Mouse (Mus musculus) embryo, embryonic 10 days (tissue): ENCODE measurements around the gene Vps4a.
"Not testable (repeated sequence)": the region's sequence is repeated elsewhere in the genome, so short reads cannot be mapped to it uniquely, and the experiment has no call there.

ENCODE experiments used
- DNase-seq: peaks from one replicate; pipeline ENCODE4 v3.0.0-alpha.2; 2015; ENCODE audit warnings: low spot score

Gene Vps4a

GRCm38 (mm10) chr8:107030650-107031576 is at the start of gene Vps4a:
Vps4a (plus strand) TSS chr8:107031222.
- peak; percentile 95 for DNase-seq

DNA sequence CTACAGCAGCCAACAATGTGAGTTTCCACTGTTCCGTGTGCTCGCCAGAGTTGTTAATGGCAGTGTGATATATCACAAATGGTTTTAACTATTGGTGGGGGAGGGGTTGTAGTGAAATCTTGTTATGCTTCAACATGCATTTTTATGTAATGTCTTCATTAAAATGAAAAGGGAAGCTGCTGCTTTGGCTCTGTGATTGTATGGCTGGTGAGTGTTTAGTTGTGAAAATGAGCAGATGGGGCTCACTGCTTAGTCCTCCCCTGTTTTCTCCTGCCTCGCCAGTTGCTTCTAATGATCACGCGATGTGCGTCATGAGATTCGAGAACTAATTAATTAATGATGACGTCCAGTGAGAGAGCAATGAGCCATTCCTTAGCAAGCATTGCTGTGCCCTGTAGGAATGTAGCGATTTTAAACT is 45.6 kb upstream of the Vps4a start:
- DNase-seq, result no peak

DNA sequence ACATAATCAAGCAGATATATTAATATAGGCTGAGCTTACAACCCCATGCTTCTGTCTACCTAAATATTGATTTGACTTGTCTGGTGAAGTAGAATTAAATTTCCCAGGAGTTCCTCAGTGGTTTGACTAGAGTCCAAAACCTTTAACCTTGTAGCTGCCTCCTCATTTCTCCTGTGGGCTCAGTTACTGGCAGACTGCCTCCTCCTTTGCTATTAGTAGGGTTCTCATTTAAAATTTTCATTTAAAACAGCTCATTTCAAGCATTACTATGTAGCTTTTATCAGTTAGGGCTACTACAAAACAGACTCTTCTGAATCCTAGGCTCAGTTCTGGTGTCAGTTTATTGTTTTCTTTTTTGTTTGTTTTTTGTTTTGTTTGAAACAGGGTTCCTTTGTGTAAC is 45.1 kb upstream of the Vps4a start:
- no peak for DNase-seq

DNA sequence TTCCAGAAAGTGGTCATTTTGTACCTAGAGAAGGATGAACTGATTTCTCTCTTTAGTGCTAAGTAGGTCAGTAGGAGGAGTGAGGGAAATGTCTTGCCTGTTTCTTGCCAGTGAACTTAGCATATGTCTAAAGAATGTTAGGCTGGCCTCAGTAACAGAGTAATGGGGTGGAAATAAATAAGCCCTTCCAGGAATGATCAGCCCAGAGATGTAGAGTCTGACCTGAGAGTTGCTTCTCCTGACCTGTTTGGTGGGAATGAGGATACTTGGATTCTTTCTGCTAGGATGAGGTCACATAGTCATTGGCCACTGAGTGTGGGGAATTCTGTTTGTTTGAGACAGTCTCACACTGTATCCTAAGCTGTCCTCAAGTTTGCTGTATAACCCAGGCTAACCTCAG is 43.5 kb upstream of the Vps4a start:
- DNase-seq, result no peak

DNA sequence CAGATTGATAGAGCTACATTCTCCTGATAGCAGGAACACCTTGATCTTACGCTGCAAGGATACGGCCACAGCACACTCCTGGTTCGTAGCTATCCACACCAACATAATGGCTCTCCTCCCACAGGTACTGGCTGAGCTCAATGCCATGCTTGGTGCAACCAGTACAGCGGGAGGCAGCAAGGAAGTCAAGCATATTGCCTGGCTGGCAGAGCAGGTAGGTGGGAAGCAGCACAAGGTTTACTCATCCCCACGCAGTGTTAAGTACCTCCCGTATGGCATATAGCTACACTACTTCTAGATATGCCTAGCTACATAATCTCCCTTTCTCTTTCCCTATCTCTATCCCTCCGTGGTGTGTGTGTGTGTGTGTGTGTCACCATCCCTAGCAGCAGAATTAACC is 39.6 kb upstream of the Vps4a start:
- DNase-seq, result no peak

DNA sequence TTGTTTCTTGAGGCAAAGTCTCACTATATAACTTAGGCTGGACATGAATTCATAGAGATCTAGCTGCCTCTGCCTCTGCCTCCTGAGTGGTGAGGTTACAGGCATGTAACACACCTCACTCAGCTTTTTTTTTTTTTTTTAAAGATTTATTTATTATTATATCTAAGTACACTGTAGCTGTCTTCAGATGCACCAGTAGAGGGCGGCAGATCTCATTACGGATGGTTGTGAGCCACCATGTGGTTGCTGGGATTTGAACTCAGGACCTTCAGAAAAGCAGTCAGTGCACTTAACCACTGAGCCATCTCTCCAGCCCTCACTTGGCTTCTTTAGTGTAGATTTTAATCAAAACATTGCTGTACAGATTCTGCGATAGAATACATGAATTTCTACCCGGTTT is 34.7 kb upstream of the Vps4a start:
- not testable (repeated sequence) for DNase-seq

GRCm38 (mm10) chr8:106997416-106997815 is 33.6 kb upstream of the Vps4a start:
- no peak for DNase-seq

DNA sequence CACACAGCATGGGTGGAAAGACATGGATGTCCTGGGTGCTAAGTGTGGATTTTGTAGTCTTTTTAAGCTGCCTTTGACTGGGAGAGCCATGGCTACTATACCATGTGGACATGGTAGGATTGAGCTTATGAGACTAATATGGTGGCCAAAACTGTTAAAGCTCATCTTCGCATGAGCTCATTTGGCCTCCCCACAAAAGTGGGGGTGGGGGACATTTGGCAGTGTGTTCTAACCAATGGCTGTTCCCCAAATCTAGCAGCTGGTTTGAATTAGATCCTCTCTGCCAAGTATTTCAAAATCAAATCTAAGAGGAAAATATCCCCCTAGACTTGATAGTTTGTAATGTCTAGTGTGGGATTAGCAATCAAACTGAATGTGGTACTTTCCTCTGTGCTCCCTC is 32.0 kb upstream of the Vps4a start:
- DNase-seq, result no peak

- peak; percentile 88 for DNase-seq
Observed at GRCm38 (mm10) chr8:107002532-107002931, 28.5 kb upstream of the Vps4a start.

- no peak for DNase-seq
Observed at GRCm38 (mm10) chr8:107007795-107008194, 23.2 kb upstream of the Vps4a start.

DNA sequence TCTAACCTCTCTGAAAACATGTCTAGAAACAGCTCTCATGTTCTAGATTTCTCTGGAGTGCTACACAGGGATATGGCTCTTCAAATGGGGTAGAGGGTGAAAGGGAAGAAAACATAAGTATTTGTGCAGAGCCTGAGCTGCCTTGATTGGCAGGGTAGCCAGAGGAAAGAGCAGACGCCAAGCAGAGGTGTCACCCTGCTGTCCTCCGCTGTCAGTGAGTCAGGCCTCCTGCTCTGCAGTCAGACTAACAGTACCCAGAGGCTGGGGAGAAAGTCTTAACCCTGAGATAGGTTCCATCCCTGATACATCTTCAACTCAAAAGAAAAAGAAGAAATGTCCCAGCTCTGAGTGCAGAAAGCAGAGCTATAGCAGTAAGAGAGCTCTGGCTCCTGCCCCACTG is 18.4 kb upstream of the Vps4a start:
- DNase-seq, result no peak

GRCm38 (mm10) chr8:107014915-107015314 is 16.1 kb upstream of the Vps4a start:
- DNase-seq, result no peak

DNA sequence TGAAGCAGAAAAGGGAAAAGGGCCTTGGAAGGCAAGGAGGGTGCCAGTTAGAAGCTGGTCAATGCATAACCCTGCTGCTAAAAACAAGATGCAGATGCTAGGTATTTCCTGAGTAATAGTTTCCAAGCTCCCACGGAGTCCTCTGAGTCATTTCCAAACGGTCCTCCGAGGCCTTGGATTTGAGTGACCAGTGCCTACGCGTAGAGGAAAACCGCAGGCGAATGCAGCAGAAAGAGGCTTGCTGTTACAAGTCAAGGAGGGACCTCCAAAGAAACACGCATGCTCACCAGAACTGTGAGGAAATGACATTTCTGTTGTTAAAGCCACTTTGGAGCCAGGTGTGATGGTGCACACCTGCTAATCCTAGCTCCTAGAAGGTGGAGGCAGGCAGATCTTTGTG is 7.5 kb upstream of the Vps4a start:
- no peak for DNase-seq

- no peak for DNase-seq
Observed at GRCm38 (mm10) chr8:107029310-107029709, 1.7 kb upstream of the Vps4a start.

GRCm38 (mm10) chr8:107030058-107030457 is 964 bp upstream of the Vps4a start:
- no peak for DNase-seq

DNA sequence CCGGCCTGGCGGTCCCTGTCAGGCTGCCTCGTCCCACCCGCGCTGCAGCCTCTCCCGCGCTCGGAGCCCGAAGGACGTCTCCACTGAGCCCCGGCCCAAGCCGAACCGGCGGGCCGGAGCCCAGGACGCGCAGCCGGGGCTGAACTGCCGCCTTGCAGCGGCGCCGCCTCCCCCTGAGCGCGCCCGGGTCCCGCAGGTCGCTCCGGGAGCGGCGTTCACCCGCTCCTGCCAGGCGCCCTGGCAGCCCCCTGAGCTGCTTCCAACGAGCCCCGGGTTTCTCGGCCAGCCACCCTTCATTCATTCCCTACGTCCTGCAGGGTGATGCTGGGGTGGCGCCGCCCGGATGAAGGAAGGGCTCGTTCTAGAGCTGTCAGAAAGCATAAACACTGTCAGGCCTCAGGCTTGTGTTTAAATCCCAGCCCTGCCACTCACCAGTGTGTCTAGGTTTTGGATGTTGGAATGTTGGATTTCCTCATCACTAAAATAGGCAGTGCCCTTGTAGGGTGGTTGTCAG is 612 bp downstream of the Vps4a start:
- DNase-seq, result peak; percentile 32

- not testable (repeated sequence) for DNase-seq
Observed at GRCm38 (mm10) chr8:107033609-107034008, 2.6 kb downstream of the Vps4a start.

DNA sequence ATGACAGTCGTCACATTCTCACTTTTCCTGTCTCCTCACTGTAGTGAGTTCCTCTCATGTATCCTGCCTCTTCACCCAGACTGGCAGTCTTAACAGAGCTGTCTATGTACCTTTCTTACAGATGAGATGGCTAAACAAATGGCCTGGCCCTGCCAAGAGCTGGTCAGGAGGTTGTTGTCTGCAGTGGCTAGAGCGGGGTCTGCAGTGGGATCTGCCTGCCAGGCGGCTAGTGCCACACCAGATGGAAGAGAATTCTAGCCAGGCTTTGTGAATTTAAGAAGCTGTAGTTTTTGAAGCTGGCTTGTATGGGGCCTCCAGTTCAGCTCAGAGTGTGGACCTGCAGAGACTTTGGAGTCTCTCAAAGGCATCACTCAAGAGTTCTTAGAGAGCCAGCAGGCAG is 4.6 kb downstream of the Vps4a start:
- DNase-seq, result no peak

DNA sequence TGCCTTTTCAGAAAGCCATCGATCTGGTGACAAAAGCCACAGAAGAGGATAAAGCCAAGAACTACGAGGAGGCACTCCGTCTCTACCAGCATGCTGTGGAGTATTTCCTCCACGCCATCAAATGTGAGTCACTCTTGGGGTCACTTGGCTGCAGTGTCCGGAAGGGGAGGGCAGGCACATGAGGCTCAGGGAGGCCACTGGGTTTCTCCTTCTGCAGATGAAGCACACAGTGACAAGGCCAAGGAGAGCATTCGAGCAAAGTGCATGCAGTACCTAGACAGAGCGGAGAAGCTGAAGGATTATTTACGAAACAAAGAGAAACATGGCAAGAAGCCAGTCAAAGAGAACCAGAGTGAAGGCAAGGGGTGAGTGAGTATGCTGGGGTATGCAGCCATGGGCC is 5.6 kb downstream of the Vps4a start:
- no peak for DNase-seq

- DNase-seq, result no peak
Observed at GRCm38 (mm10) chr8:107040632-107041031, 9.6 kb downstream of the Vps4a start.

DNA sequence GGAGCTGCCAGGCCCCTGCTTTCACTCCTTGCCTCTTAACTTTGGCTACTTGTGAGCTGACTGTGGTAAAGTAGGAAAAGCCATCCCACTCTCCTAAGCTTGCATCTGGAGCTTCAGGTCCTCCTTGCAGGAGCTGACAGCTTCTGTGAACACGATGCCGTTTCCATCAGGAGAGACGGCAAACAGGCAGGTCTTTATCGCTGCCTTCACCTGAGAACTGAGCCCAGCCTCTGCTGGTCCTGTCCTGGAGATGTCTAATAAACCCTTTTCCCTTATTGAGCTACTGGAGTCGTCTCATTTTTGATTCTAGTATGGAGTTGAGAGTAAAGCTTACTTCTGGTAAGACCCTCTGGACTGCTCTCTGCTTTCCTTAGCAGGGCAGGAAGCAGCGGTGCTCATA is 14.5 kb downstream of the Vps4a start:
- DNase-seq, result no peak

GRCm38 (mm10) chr8:107046976-107047375 is 16.0 kb downstream of the Vps4a start:
- no peak for DNase-seq

DNA sequence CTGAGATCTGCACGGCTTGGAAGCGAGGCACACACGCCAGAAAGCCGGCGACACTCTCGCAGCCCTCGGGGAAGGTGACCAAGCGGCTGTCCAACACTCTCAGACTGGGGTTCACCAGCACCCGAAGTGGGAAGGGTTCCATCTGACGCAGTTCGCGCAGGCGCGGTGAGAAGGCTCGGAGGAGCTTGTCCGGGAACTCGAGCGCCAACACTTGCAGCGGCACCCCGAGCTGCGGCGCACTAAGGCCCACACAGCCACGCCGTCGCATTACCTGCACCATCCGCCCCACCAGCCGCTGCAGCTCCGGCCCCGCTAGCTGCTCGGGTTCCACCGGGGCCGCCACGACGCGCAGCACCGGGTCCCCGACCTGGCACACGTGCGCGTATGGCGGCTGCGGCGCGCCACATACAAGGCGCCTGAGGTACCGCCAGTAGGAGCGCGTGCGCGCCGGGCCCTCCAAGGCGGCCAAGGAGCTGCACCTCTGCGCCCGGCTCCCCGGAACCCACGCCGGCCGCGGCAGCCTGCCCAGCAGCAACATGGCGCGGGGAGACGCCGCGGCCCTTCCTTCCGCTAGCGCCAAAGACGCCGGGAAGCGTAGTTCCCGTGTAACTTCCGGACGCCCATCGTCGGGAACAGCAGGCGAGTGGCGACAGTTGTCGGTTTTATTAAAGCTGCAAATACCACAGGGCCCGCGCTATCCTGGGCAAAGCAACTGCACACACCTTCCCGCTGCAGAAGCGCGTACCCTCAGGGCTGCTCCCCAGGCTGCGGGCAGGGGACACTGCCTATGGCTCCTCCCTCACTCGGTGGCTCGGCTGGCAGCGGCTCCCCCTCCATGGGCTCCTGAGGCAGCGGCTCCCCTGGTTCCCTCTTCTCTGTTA is 17.3 kb downstream of the Vps4a start, which contains the start of gene Pdf:
Gene Pdf (minus strand): TSS at position 554 of the 881 bp plus-strand sequence.
- peak; percentile 85 for DNase-seq
